Mouse (Mus musculus) liver, adult 2 months (tissue): ENCODE measurements around the gene Ifrd1.

ENCODE experiments used
- CTCF ChIP-seq: fragments of 200-500 bp; IDR thresholded peaks from 2 replicates; pipeline ENCODE4 v1.5.1; 2011; ENCODE audit warnings: low read depth, low read length, control low read depth
- POLR2A ChIP-seq: fragments of 200-500 bp; IDR thresholded peaks from 2 replicates; pipeline ENCODE4 v1.6.1; 2011; ENCODE audit warnings: low read length, control low read depth; ENCODE audit not compliant: insufficient read depth; ENCODE audit errors: extremely low read depth

- no peak for TF ChIP-seq CTCF
- TF ChIP-seq POLR2A = no peak
Measured at GRCm38 (mm10) chr12:40207909-40208308, 40.4 kb downstream of the Ifrd1 start.
